Mouse (Mus musculus) neural tube, embryonic 14.5 days (tissue): ENCODE results near the gene Peg12. TPM values are rescaled to one million over a fixed set of nuclear protein-coding genes. Genes with fewer than 3 reads are reported as not detected.

Source experiments
- ATAC-seq: fragments of 200-750 bp; cut with Nextera tagmentation; 2 replicates; pipeline ENCODE4 v1.8.0; 2017; ENCODE audit warnings: low read depth, mild to moderate bottlenecking, moderate TSS enrichment, moderate library complexity
- H3K27ac ChIP-seq: fragments of 300-500 bp; sonication (generic); 2 replicates; pipeline ENCODE4 v1.5.1; 2014; ENCODE audit warnings: low read depth, mild to moderate bottlenecking, control low read depth, low read length, moderate library complexity, mixed read lengths
- H3K27me3 ChIP-seq: fragments of 300-500 bp; sonication (generic); 2 replicates; pipeline ENCODE4 v1.6.1; 2014; ENCODE audit warnings: low read length; ENCODE audit not compliant: control insufficient read depth, insufficient read depth
- H3K36me3 ChIP-seq: fragments of 300-500 bp; sonication (generic); 2 replicates; pipeline ENCODE4 v1.6.1; 2014; ENCODE audit warnings: low read length, mixed read lengths; ENCODE audit not compliant: control insufficient read depth, insufficient read depth
- H3K4me1 ChIP-seq: fragments of 300-500 bp; sonication (generic); 2 replicates; pipeline ENCODE4 v1.6.1; 2014; ENCODE audit warnings: low read length; ENCODE audit not compliant: control insufficient read depth, insufficient read depth
- H3K4me2 ChIP-seq: fragments of 300-500 bp; sonication (generic); 2 replicates; pipeline ENCODE4 v1.6.1; 2014; ENCODE audit warnings: mild to moderate bottlenecking, low read depth, low read length, control low read depth
- H3K4me3 ChIP-seq: fragments of 300-500 bp; sonication (generic); 2 replicates; pipeline ENCODE4 v1.5.1; 2014; ENCODE audit warnings: low read depth, low read length, control low read depth, mixed read lengths
- H3K9ac ChIP-seq: fragments of 300-500 bp; sonication (generic); replicated peaks from 2 replicates; pipeline ENCODE4 v1.6.1; 2014; ENCODE audit warnings: low read depth, mild to moderate bottlenecking, control low read depth, low read length, mixed read lengths
- H3K9me3 ChIP-seq: fragments of 300-500 bp; sonication (generic); 2 replicates; pipeline ENCODE4 v1.6.1; 2016; ENCODE audit warnings: low read length; ENCODE audit not compliant: control insufficient read depth
- WGBS: fragments of 180-500 bp; shearing (Covaris S2); extraction: QIAGEN DNeasy Blood & Tissue Kit; methylation state at CpG from one replicate; pipeline ENCODE4 v1.1.7; 2014; 5-methylcytosine and 5-hydroxymethylcytosine counted together
- polyA plus RNA-seq: library from polyadenylated mRNA; unstranded; fragments of >200 nt; fragmentation: Nextera tagmentation; extraction: Ambion mirVana; gene quantifications from 2 replicates; pipeline ENCODE4 v1.2.1, GENCODE M21; 2014

Peg12 gene
- polyA plus RNA-seq = 6.2 and 7.8 TPM in 2 replicates

- 18% methylated on average over 61 of the region's 82 CpGs for WGBS
- Histone ChIP-seq H3K36me3 (no peaks in the 10 kb centered on the region), H3K9ac (peak within 1 kb of the TSS; percentile 65), H3K9me3 (no peaks in the 10 kb centered on the region; the same call in 1 of the 2 replicates), H3K27me3 (no peaks in the 10 kb centered on the region), H3K4me2 (peak within 1 kb of the TSS; percentile 61), H3K27ac (peak within 1 kb of the TSS; percentile 71), H3K4me1 (no peaks in the 10 kb centered on the region), H3K4me3 (peak within 1 kb of the TSS; percentile 48)
- peak; percentile 76 for ATAC-seq
These were observed at the start of gene Peg12 for GRCm38 (mm10) chr7:62463878-62464755. Gene Peg12, minus strand, starts transcription at chr7:62464510.

DNA sequence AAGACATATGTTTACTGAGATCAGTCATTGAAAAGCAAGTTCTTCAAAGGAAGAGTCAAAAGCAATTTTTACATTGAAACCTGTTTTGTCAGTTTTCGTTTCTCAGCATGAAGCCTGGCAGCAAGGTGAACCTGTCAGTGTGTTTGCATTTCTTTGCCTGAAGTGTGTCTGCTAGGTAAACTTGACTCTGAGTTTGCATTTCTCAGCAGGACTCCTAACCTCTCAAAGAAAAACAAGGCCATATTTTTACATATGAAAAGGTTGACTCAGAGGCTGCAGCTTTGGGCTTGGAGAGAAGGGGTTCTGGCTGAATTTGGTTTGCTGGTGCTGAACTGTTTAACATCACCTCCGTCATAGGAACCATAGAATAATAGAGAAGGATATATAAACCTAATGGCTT lies 21.8 kb upstream of the Peg12 start:
- H3K4me3 ChIP-seq = no peak overlapping the region
- H3K9me3 ChIP-seq = no peaks in the 10 kb centered on the region
- WGBS = 20% methylated on average over 2 of the region's 2 CpGs
- H3K27ac ChIP-seq = no peak overlapping the region
- no peaks in the 10 kb centered on the region for H3K36me3 ChIP-seq
- no peaks in the 10 kb centered on the region for H3K27me3 ChIP-seq
- ATAC-seq = no peak
- no peak overlapping the region for H3K4me2 ChIP-seq
- no peak overlapping the region for H3K9ac ChIP-seq
- no peaks in the 10 kb centered on the region for H3K4me1 ChIP-seq

GRCm38 (mm10) chr7:62463007-62463877 lies 1.1 kb downstream of the Peg12 start:
- 35% methylated on average over 54 of the region's 55 CpGs for WGBS
- peak; percentile 29 for ATAC-seq
- peak overlapping the region; percentile 65 for H3K9ac ChIP-seq
- no peaks in the 10 kb centered on the region for H3K4me1 ChIP-seq
- peak overlapping the region; percentile 48 for H3K4me3 ChIP-seq
- no peaks in the 10 kb centered on the region for H3K36me3 ChIP-seq
- no peaks in the 10 kb centered on the region; the same call in 1 of the 2 replicates for H3K9me3 ChIP-seq
- H3K27me3 ChIP-seq = no peaks in the 10 kb centered on the region
- H3K27ac ChIP-seq = peak overlapping the region; percentile 71; the same call in 1 of the 2 replicates
- peak overlapping the region; percentile 61 for H3K4me2 ChIP-seq

- peak overlapping the region; percentile 48 for H3K4me3 ChIP-seq
- no peaks in the 10 kb centered on the region for H3K4me1 ChIP-seq
- WGBS = 33% methylated on average over 13 of the region's 13 CpGs
These were observed 1.9 kb downstream of the Peg12 start for GRCm38 (mm10) chr7:62462229-62463006.

GRCm38 (mm10) chr7:62452353-62452752 lies 12.0 kb downstream of the Peg12 start:
- Histone ChIP-seq H3K27ac (no peak overlapping the region), H3K9me3 (no peaks in the 10 kb centered on the region; the same call in 1 of the 2 replicates), H3K4me2 (no peak overlapping the region), H3K9ac (no peak overlapping the region), H3K36me3 (no peaks in the 10 kb centered on the region), H3K27me3 (no peaks in the 10 kb centered on the region), H3K4me1 (no peaks in the 10 kb centered on the region), H3K4me3 (no peak overlapping the region)
- no peak for ATAC-seq
- 30% methylated on average over 2 of the region's 2 CpGs for WGBS

More at GRCm38 (mm10) chr7:62462229-62463006, 1.9 kb downstream of the Peg12 start:
- peak overlapping the region; percentile 37 for H3K9ac ChIP-seq
- no peaks in the 10 kb centered on the region; the same call in 1 of the 2 replicates for H3K9me3 ChIP-seq
- peak overlapping the region; percentile 53; the same call in 1 of the 2 replicates for H3K27ac ChIP-seq
- H3K27me3 ChIP-seq = no peaks in the 10 kb centered on the region
- H3K36me3 ChIP-seq = no peaks in the 10 kb centered on the region
- peak overlapping the region; percentile 61 for H3K4me2 ChIP-seq
- ATAC-seq = peak; percentile 71

DNA sequence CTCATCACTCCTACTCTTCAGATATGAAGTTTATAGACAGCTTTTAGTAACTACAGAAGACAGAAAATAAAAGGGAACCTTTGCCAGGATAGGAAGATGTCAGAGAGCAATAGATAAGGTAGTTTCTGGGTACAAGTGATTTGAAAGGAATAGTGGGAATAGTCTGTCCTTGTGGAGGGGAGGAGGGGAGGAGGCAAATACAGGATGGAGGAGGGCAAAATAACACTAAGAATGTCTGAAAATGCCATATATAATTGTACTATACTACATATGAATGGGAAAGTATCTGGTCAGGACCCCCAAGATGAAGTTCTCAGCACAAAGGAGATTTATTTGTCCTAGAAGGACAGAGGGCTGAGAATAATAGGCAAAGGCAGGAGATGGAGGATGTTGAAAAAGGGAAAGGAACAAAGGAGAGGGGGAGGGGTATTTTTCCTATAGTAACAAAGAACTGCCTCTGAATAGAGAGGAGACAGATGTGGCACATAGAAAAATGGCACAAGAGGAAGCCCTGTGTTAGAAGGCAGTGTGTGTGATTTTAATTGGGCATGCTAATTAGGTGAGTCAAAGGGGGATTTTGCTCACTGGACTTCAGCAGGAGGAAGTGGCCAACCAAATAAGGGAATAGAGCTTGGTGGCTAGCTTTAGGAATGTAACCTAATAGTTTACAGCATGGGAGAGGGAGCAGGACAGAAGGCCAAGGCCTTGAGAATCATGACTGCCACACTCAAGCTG lies 18.7 kb downstream of the Peg12 start:
- no peak overlapping the region for H3K4me2 ChIP-seq
- no peak overlapping the region for H3K9ac ChIP-seq
- H3K27me3 ChIP-seq = no peaks in the 10 kb centered on the region
- H3K36me3 ChIP-seq = no peaks in the 10 kb centered on the region
- no peaks in the 10 kb centered on the region; the same call in 1 of the 2 replicates for H3K9me3 ChIP-seq
- H3K4me1 ChIP-seq = no peaks in the 10 kb centered on the region
- H3K27ac ChIP-seq = 0 out of 2 replicates have a peak overlapping the region, but pooled peaks have one; percentile 16
- H3K4me3 ChIP-seq = no peak overlapping the region
- no peak for ATAC-seq

GRCm38 (mm10) chr7:62436394-62436793 lies 27.9 kb downstream of the Peg12 start:
- no peak overlapping the region for H3K9ac ChIP-seq
- no peak for ATAC-seq
- H3K27ac ChIP-seq = no peak overlapping the region
- no peaks in the 10 kb centered on the region for H3K36me3 ChIP-seq
- no peaks in the 10 kb centered on the region for H3K4me1 ChIP-seq
- no peak overlapping the region for H3K4me2 ChIP-seq
- H3K9me3 ChIP-seq = no peaks in the 10 kb centered on the region
- WGBS = 35% methylated on average over 2 of the region's 2 CpGs
- no peaks in the 10 kb centered on the region for H3K27me3 ChIP-seq
- no peak overlapping the region for H3K4me3 ChIP-seq

- Histone ChIP-seq H3K4me3 (no peak overlapping the region), H3K4me2 (no peak overlapping the region), H3K9ac (no peak overlapping the region), H3K27ac (no peak overlapping the region), H3K27me3 (no peaks in the 10 kb centered on the region), H3K9me3 (no peaks in the 10 kb centered on the region), H3K4me1 (no peaks in the 10 kb centered on the region), H3K36me3 (no peaks in the 10 kb centered on the region)
- WGBS = 26% methylated on average over 3 of the region's 3 CpGs
- ATAC-seq = no peak
These were observed 31.1 kb downstream of the Peg12 start for GRCm38 (mm10) chr7:62433243-62433642.
